Mouse (Mus musculus): ENCODE measurements around the gene Jkamp.
A peak's percentile ranks its signal among the peaks of the same experiment; 100 is the strongest.
"Not testable (repeated sequence)": the region's sequence is repeated elsewhere in the genome, so short reads cannot be mapped to it uniquely, and the experiment has no call there.

The Jkamp gene

GRCm38 (mm10) chr12:72085329-72086165, at the start of gene Jkamp, which contains the start of gene L3hypdh:
TSS of gene Jkamp (plus strand) at chr12:72085589.
TSS of gene L3hypdh (minus strand) at chr12:72085439.
- DNase-seq (ENCODE audit: low read depth, low spot score): peak; percentile 100

- DNase-seq (ENCODE audit: low read depth, low spot score): no peak
These were observed 49.2 kb upstream of the Jkamp start for GRCm38 (mm10) chr12:72036097-72036661.

- no peak for DNase-seq (ENCODE audit: low read depth, low spot score)
These were observed 48.3 kb upstream of the Jkamp start for GRCm38 (mm10) chr12:72037049-72037448.

- no peak for DNase-seq (ENCODE audit: low read depth, low spot score)
These were observed 46.5 kb upstream of the Jkamp start for GRCm38 (mm10) chr12:72038866-72039265.

- DNase-seq (ENCODE audit: low read depth, low spot score): no peak
These were observed 45.9 kb upstream of the Jkamp start for GRCm38 (mm10) chr12:72039501-72039900.

- DNase-seq (ENCODE audit: low read depth, low spot score): no peak
These were observed 44.2 kb upstream of the Jkamp start for GRCm38 (mm10) chr12:72041238-72041637.

GRCm38 (mm10) chr12:72047513-72047912, 37.9 kb upstream of the Jkamp start:
- DNase-seq (ENCODE audit: low read depth, low spot score): peak; percentile 36

GRCm38 (mm10) chr12:72050156-72050555, 35.2 kb upstream of the Jkamp start:
- DNase-seq (ENCODE audit: low read depth, low spot score): not testable (repeated sequence)

- no peak for DNase-seq (ENCODE audit: low read depth, low spot score)
These were observed 34.6 kb upstream of the Jkamp start for GRCm38 (mm10) chr12:72050821-72051220.

GRCm38 (mm10) chr12:72052571-72052970, 32.8 kb upstream of the Jkamp start:
- DNase-seq (ENCODE audit: low read depth, low spot score): no peak

- DNase-seq (ENCODE audit: low read depth, low spot score): peak; percentile 11
These were observed 32.1 kb upstream of the Jkamp start for GRCm38 (mm10) chr12:72053303-72053702.

GRCm38 (mm10) chr12:72053851-72054250, 31.5 kb upstream of the Jkamp start:
- DNase-seq (ENCODE audit: low read depth, low spot score): no peak

GRCm38 (mm10) chr12:72057780-72058179, 27.6 kb upstream of the Jkamp start:
- DNase-seq (ENCODE audit: low read depth, low spot score): no peak

- no peak for DNase-seq (ENCODE audit: low read depth, low spot score)
These were observed 15.6 kb upstream of the Jkamp start for GRCm38 (mm10) chr12:72069626-72070326.

- peak; percentile 81 for DNase-seq (ENCODE audit: low read depth, low spot score)
These were observed 14.8 kb upstream of the Jkamp start, which contains the start of gene Gpr135 for GRCm38 (mm10) chr12:72070327-72071269. TSS of gene Gpr135 (minus strand) at chr12:72071125.

- no peak for DNase-seq (ENCODE audit: low read depth, low spot score)
These were observed 7.1 kb upstream of the Jkamp start for GRCm38 (mm10) chr12:72078248-72078647.

GRCm38 (mm10) chr12:72081961-72082360, 3.4 kb upstream of the Jkamp start:
- no peak for DNase-seq (ENCODE audit: low read depth, low spot score)

- DNase-seq (ENCODE audit: low read depth, low spot score): no peak
These were observed 3.0 kb upstream of the Jkamp start for GRCm38 (mm10) chr12:72082370-72082769.

- DNase-seq (ENCODE audit: low read depth, low spot score): no peak
These were observed 2.1 kb upstream of the Jkamp start for GRCm38 (mm10) chr12:72083265-72083664.

GRCm38 (mm10) chr12:72084261-72085023, 947 bp upstream of the Jkamp start:
- no peak for DNase-seq (ENCODE audit: low read depth, low spot score)

- no peak for DNase-seq (ENCODE audit: low read depth, low spot score)
These were observed 413 bp upstream of the Jkamp start for GRCm38 (mm10) chr12:72085024-72085328.

Data from CD4-positive helper T cell, adult 2 months (primary cell).